ENCODE assay signal across 29 mouse cellular contexts in genomic region chr6:39818922-39819321, GRCm38 (mm10). TPM values are rescaled to one million over a fixed set of nuclear protein-coding genes. Genes with fewer than 3 reads are reported as not detected.
DNase-seq lines count a peak whose midpoint lies in the region; ATAC-seq and TF ChIP-seq lines count a peak whose summit lies in the region.
"Had no signal": no experiment of that assay in that cellular context is flagged by ENCODE, and none has a peak within 500 bp of the region (broad histone marks: within the 10 kb centered on the region; RNA-seq: fewer than 3 reads in every experiment).

No protein-coding gene starts in this region.

- H3K27ac ChIP-seq in lung, embryonic 14.5 days (ENCODE audit: low read depth), result no peak overlapping the region
- H3K27ac ChIP-seq in CH12.LX (ENCODE audit: insufficient read depth, low read depth), result no peak overlapping the region
- H3K27ac ChIP-seq: embryonic facial prominence, embryonic 12.5 days; forebrain, embryonic 13.5 days; hindbrain, embryonic 10.5 days; hindbrain, postnatal 0 days; limb, embryonic 12.5 days had no signal

- no peak overlapping the region for H3K4me2 ChIP-seq in lung, embryonic 14.5 days
- H3K4me2 ChIP-seq in CH12.LX (ENCODE audit: insufficient read depth, low read depth, poor library complexity, severe bottlenecking), result peak overlapping the region; percentile 26; the same call in 1 of the 2 replicates
- H3K4me2 ChIP-seq: embryonic facial prominence, embryonic 12.5 days; forebrain, embryonic 13.5 days; heart, embryonic 12.5 days; limb, embryonic 12.5 days; liver, embryonic 11.5 days had no signal

- DNase-seq in frontal cortex, postnatal 36 days (ENCODE audit: low spot score in 2 of 2), result peak; percentile 23 to 25
- no peak for DNase-seq in frontal cortex, postnatal 14 days (ENCODE audit: low spot score in 2 of 2)
- DNase-seq in lung, embryonic 14.5 days, result no peak
- no peak for DNase-seq in lung, postnatal 10 days
- peak; percentile 49 for DNase-seq in CH12.LX (ENCODE audit: extremely low read depth)
- no peak for DNase-seq in spleen, postnatal 14 days (ENCODE audit: low spot score in 2 of 2)
- no peak for DNase-seq in testis, postnatal 14 days (ENCODE audit: low spot score)
- DNase-seq: adrenal gland, adult 8-10 months; B cell, adult 2 months; cerebellum, adult 18-20 months; cerebellum, postnatal 14 days; heart, postnatal 10 days; kidney, adult 9 months; kidney, postnatal 25 days; lung, adult 18-20 months; lung, postnatal 4 days; thymus, adult 18-20 months had no signal

- dilution Hi-C loops in CH12.LX (cut with MboI; ENCODE audit: extremely low pct_ligation_motif_present, extremely low pct_unique_long_range_greater_than_20kb, low sequenced_read_pairs), result no loop called here

- H3K79me2 ChIP-seq in CH12.LX (replicated peaks; ENCODE audit: control insufficient read depth, extremely low read depth, insufficient read depth, poor library complexity, severe bottlenecking), result no peaks in the 10 kb centered on the region

- TF ChIP-seq POLR2A in CH12.LX (IDR thresholded peaks at IDR 0.05; ENCODE audit: low read depth, low read length), result no peak

- no peaks in the 10 kb centered on the region for H3K4me1 ChIP-seq in lung, embryonic 14.5 days (ENCODE audit: insufficient read depth)
- H3K4me1 ChIP-seq in CH12.LX (ENCODE audit: control insufficient read depth in 1 of 2, insufficient read depth in 2 of 2), result peaks cover 20 to 43% of the 10 kb centered on the region in 2 experiments
- H3K4me1 ChIP-seq: embryonic facial prominence, embryonic 12.5 days; forebrain, embryonic 13.5 days; heart, embryonic 12.5 days; hindbrain, embryonic 10.5 days; limb, embryonic 12.5 days had no signal

- H3K27me3 ChIP-seq in lung, embryonic 14.5 days (ENCODE audit: insufficient read depth, low read length), result no peaks in the 10 kb centered on the region
- H3K27me3 ChIP-seq in CH12.LX (replicated peaks), result no peaks in the 10 kb centered on the region
- H3K27me3 ChIP-seq: embryonic facial prominence, embryonic 12.5 days; forebrain, embryonic 13.5 days; heart, embryonic 12.5 days; limb, embryonic 12.5 days had no signal

- 0 out of 2 replicates have a peak, but pooled peaks have one; percentile 7 for TF ChIP-seq CTCF in lung, embryonic 14.5 days (IDR thresholded peaks at IDR 0.05; ENCODE audit: low read depth)
- peak in 1 of 2 experiments; percentile 63; a peak in 2 of 4 replicates for TF ChIP-seq CTCF in CH12.LX (conservative IDR thresholded peaks at IDR 0.05 in 1 of 2, IDR thresholded peaks at IDR 0.05 in 1 of 2; ENCODE audit: low read depth in 2 of 2, low read length in 2 of 2)

- no peak for TF ChIP-seq EP300 in CH12.LX (IDR thresholded peaks at IDR 0.05; ENCODE audit: low read length)

- in situ Hi-C loops in CH12.LX (cut with MboI; ENCODE audit: low pct_ligation_motif_present, low pct_unique_long_range_greater_than_20kb, low sequenced_read_pairs), result no loop called here

- no peak for TF ChIP-seq RAD21 in CH12.LX (IDR thresholded peaks at IDR 0.05; ENCODE audit: low read depth, low read length)

- no peak overlapping the region for H3K9ac ChIP-seq in lung, embryonic 14.5 days
- no peak overlapping the region for H3K9ac ChIP-seq in CH12.LX (ENCODE audit: insufficient read depth, low read depth)
- H3K9ac ChIP-seq: embryonic facial prominence, embryonic 12.5 days; forebrain, embryonic 13.5 days; heart, embryonic 12.5 days; limb, embryonic 12.5 days had no signal

- ATAC-seq in lung, embryonic 14.5 days (ENCODE audit: insufficient read depth), result no peak
- peak; percentile 59 for ATAC-seq in granulocyte monocyte progenitor cell, adult 5-6 weeks (replicated peaks; ENCODE audit: poor library complexity, severe bottlenecking)
- ATAC-seq: activated CD4-positive, CD25-positive, alpha-beta regulatory T cell, adult 4 months; forebrain, embryonic 13.5 days; hindbrain, postnatal 0 days; intestine, embryonic 16.5 days; midbrain, embryonic 16.5 days had no signal

- no peaks in the 10 kb centered on the region for H3K9me3 ChIP-seq in lung, embryonic 14.5 days (ENCODE audit: low read depth, low read length)
- peaks cover 4% of the 10 kb centered on the region for H3K9me3 ChIP-seq in CH12.LX (replicated peaks; ENCODE audit: low read length)
- H3K9me3 ChIP-seq: embryonic facial prominence, embryonic 12.5 days; forebrain, embryonic 13.5 days; heart, embryonic 12.5 days; hindbrain, embryonic 10.5 days; limb, embryonic 12.5 days had no signal

- 44% methylated on average over 4 of the region's 4 CpGs for WGBS in lung, embryonic 14.5 days

- no peaks in the 10 kb centered on the region for H3K36me3 ChIP-seq in lung, embryonic 14.5 days (ENCODE audit: insufficient read depth)
- no peaks in the 10 kb centered on the region for H3K36me3 ChIP-seq in CH12.LX (replicated peaks in 1 of 2; ENCODE audit: control insufficient read depth in 1 of 2, insufficient read depth in 1 of 2, low read length in 1 of 2)
- H3K36me3 ChIP-seq: embryonic facial prominence, embryonic 12.5 days; heart, embryonic 12.5 days; hindbrain, embryonic 10.5 days; limb, embryonic 12.5 days had no signal

- no peak overlapping the region for H3K4me3 ChIP-seq in lung, embryonic 14.5 days (ENCODE audit: low read depth, low read length)
- no peak overlapping the region for H3K4me3 ChIP-seq in CH12.LX (replicated peaks in 1 of 3; ENCODE audit: low read depth in 2 of 3, low read length in 2 of 3, poor library complexity in 1 of 3)
- H3K4me3 ChIP-seq: embryonic facial prominence, embryonic 12.5 days; forebrain, embryonic 13.5 days; heart, embryonic 12.5 days; hindbrain, embryonic 10.5 days; limb, embryonic 12.5 days had no signal

TF ChIP-seq in CH12.LX, 34 proteins besides CTCF, POLR2A, EP300 and RAD21 (continues in another document):
- TF ChIP-seq PAX5 (IDR thresholded peaks at IDR 0.05; ENCODE audit: low read length) (no peak), TBP (conservative IDR thresholded peaks at IDR 0.05; ENCODE audit: low read depth, low read length) (0 out of 2 replicates have a peak, but pooled peaks have one; percentile 44), ETS1 (conservative IDR thresholded peaks at IDR 0.05; ENCODE audit: low read depth, low read length) (0 out of 2 replicates have a peak, but pooled peaks have one; percentile 17), ELF1 (IDR thresholded peaks at IDR 0.05; ENCODE audit: low read depth, low read length) (0 out of 2 replicates have a peak, but pooled peaks have one; percentile 19), CHD2 (IDR thresholded peaks at IDR 0.05; ENCODE audit: low read length) (no peak), MAZ (IDR thresholded peaks at IDR 0.05; ENCODE audit: low read depth, low read length) (no peak), NELFE (IDR thresholded peaks at IDR 0.05; ENCODE audit: low read depth, low read length) (no peak), JUN (IDR thresholded peaks at IDR 0.05; ENCODE audit: insufficient read depth, low read depth, low read length) (no peak), MEF2A (IDR thresholded peaks at IDR 0.05; ENCODE audit: borderline replicate concordance, low read depth, low read length) (peak; percentile 90), ZNF384 (IDR thresholded peaks at IDR 0.05; ENCODE audit: low read depth, low read length) (no peak), UBTF (IDR thresholded peaks at IDR 0.05; ENCODE audit: low read depth, low read length) (no peak), MAX (IDR thresholded peaks at IDR 0.05; ENCODE audit: low read length) (no peak), IRF4 (IDR thresholded peaks at IDR 0.05; ENCODE audit: low read depth, low read length) (peak; percentile 35), ZMIZ1 (IDR thresholded peaks at IDR 0.05; ENCODE audit: low read depth, low read length) (no peak), CHD1 (IDR thresholded peaks at IDR 0.05; ENCODE audit: low read depth, low read length) (no peak), HCFC1 (IDR thresholded peaks at IDR 0.05; ENCODE audit: low read depth, low read length) (no peak), MXI1 (IDR thresholded peaks at IDR 0.05; ENCODE audit: low read depth, low read length) (no peak), KAT2A (IDR thresholded peaks at IDR 0.05; ENCODE audit: insufficient replicate concordance, low read length) (no peak), E2F4 (IDR thresholded peaks at IDR 0.05; ENCODE audit: insufficient replicate concordance, low read depth, low read length) (no peak), MAFK (IDR thresholded peaks at IDR 0.05; ENCODE audit: insufficient replicate concordance, low read length) (no peak), JUND (conservative IDR thresholded peaks at IDR 0.05; ENCODE audit: low read depth, low read length) (no peak), SMC3 (IDR thresholded peaks at IDR 0.05; ENCODE audit: low read depth, low read length) (no peak), SIN3A (IDR thresholded peaks at IDR 0.05; ENCODE audit: low read length) (no peak), USF1 (IDR thresholded peaks at IDR 0.05; ENCODE audit: low read depth, low read length) (no peak), GABPA (IDR thresholded peaks at IDR 0.05; ENCODE audit: insufficient replicate concordance, low read depth, low read length) (no peak), RCOR1 (conservative IDR thresholded peaks at IDR 0.05; ENCODE audit: low read depth, low read length) (no peak), ZKSCAN1 (IDR thresholded peaks at IDR 0.05; ENCODE audit: borderline replicate concordance, low read depth, low read length) (no peak), BHLHE40 (IDR thresholded peaks at IDR 0.05; ENCODE audit: low read depth, low read length) (peak; percentile 29; the same call in 1 of the 2 replicates), POLR2AphosphoS2 (IDR thresholded peaks at IDR 0.05; ENCODE audit: low read depth, low read length) (no peak), NRF1 (IDR thresholded peaks at IDR 0.05; ENCODE audit: low read depth, low read length) (no peak), ZC3H11A (IDR thresholded peaks at IDR 0.05; ENCODE audit: low read depth, low read length) (no peak)

RNA-seq across cellular contexts. Expression of gene Mrps33, which starts 8.1 kb away (rescaled TPM):
- polyA plus RNA-seq in lung, embryonic 14.5 days (2014; fragmentation: Nextera tagmentation; extraction: Ambion mirVana), result 195 and 206 TPM in 2 replicates
- total RNA-seq in CH12.LX (2012; rRNA removed), result 138 and 142 TPM in 2 replicates
- total RNA-seq in CH12.LX (2014; rRNA removed), result 342 and 346 TPM in 2 replicates
- polyA plus RNA-seq in CH12.LX (2012; ENCODE audit: insufficient read length, low read depth), result 166 and 168 TPM in 2 replicates
- total RNA-seq in granulocyte monocyte progenitor cell, adult 5-6 weeks (2014; fragmentation: Nextera tagmentation), result 107 and 122 TPM in 2 replicates
- total RNA-seq in granulocyte monocyte progenitor cell, adult 5-6 weeks (2017), result 55.8 and 64.7 TPM in 2 replicates

RNA-seq across cellular contexts. Expression of gene Tmem178b, which starts 54.1 kb away (rescaled TPM):
- 0.13 and 0.19 TPM in 2 replicates for polyA plus RNA-seq in lung, embryonic 14.5 days (2014; fragmentation: Nextera tagmentation; extraction: Ambion mirVana)
- total RNA-seq in CH12.LX (2012; rRNA removed) (not detected in 2 replicates), CH12.LX (2014; rRNA removed) (not detected in 2 replicates)
- polyA plus RNA-seq in CH12.LX (2012; ENCODE audit: insufficient read length, low read depth), result not detected in 2 replicates
- not detected in 2 replicates for total RNA-seq in granulocyte monocyte progenitor cell, adult 5-6 weeks (2014; fragmentation: Nextera tagmentation)
- total RNA-seq in granulocyte monocyte progenitor cell, adult 5-6 weeks (2017), result not detected in 2 replicates
- total RNA-seq: MEL had no signal
- polyA plus RNA-seq: activated CD4-positive, CD25-positive, alpha-beta regulatory T cell, adult 4 months had no signal

Comparison
In these comparisons a context has a peak if more than half of its experiments do, and no peak if none do; other contexts are left out.
1. DNase-seq: peak in frontal cortex, postnatal 36 days (2 of 2) and CH12.LX (single experiment); none in frontal cortex, postnatal 14 days (0 of 2), lung, embryonic 14.5 days (single experiment), lung, postnatal 10 days (single experiment), spleen, postnatal 14 days (0 of 2) and testis, postnatal 14 days (single experiment).